ENCODE assay signal across 24 mouse cellular contexts in the genomic region with DNA sequence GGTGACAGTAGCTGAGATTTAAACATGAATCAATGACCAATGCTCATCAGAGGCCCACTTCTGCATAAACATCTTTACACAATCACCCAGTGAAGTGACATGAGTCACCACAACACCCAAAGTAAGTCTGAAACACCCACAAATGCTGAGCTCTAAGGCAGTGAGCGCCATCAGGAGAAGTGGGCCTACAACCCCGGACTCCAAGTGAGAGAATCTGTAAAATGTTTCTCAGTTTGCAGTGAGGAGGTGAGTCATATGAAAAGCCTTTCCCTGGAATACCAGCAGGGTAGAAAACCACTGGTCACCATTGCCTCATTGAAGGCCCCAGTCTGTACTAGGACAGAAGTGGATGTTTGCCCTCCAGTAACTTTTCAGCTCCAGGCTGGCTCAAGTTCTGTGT.
"Had no signal": no experiment of that assay in that cellular context is flagged by ENCODE, and none has a peak within 500 bp of the region (broad histone marks: within the 10 kb centered on the region; RNA-seq: fewer than 3 reads in every experiment).

No protein-coding gene starts in this region.

- H3K4me1 ChIP-seq: heart, embryonic 10.5 days; heart, embryonic 12.5 days; hindbrain, embryonic 10.5 days; hindbrain, embryonic 12.5 days; intestine, embryonic 15.5 days; limb, embryonic 13.5 days; limb, embryonic 15.5 days; liver, embryonic 12.5 days had no signal

- H3K27ac ChIP-seq: gastrocnemius, adult 2 months; heart, embryonic 10.5 days; hindbrain, embryonic 10.5 days; hindbrain, embryonic 12.5 days; hindbrain, embryonic 14.5 days; intestine, embryonic 15.5 days; limb, embryonic 13.5 days; limb, embryonic 15.5 days; liver, embryonic 12.5 days; liver, embryonic 14.5 days had no signal

- H3K27me3 ChIP-seq: heart, embryonic 12.5 days; hindbrain, embryonic 12.5 days; intestine, embryonic 15.5 days; limb, embryonic 13.5 days; limb, embryonic 15.5 days; liver, embryonic 12.5 days had no signal

- H3K4me3 ChIP-seq: gastrocnemius, adult 2 months; heart, embryonic 10.5 days; heart, embryonic 12.5 days; hindbrain, embryonic 10.5 days; hindbrain, embryonic 12.5 days; intestine, embryonic 15.5 days; limb, embryonic 13.5 days; limb, embryonic 15.5 days; liver, embryonic 12.5 days had no signal

- H3K36me3 ChIP-seq: heart, embryonic 10.5 days; heart, embryonic 12.5 days; hindbrain, embryonic 10.5 days; hindbrain, embryonic 12.5 days; intestine, embryonic 15.5 days; limb, embryonic 13.5 days; limb, embryonic 15.5 days; liver, embryonic 12.5 days had no signal

- DNase-seq: gastrocnemius, adult 2 months; gastrocnemius, postnatal 10 days; gastrocnemius, postnatal 25 days; heart, adult 18-20 months; heart, postnatal 10 days; heart, postnatal 4 days; kidney, adult 18-20 months; kidney, adult 8-10 months; kidney, postnatal 10 days; kidney, postnatal 25 days; kidney, postnatal 4 days; layer of hippocampus, adult 9-11 months; layer of hippocampus, postnatal 36 days; left cerebral cortex, postnatal 4 days had no signal

- H3K9me3 ChIP-seq: heart, embryonic 10.5 days; heart, embryonic 12.5 days; hindbrain, embryonic 10.5 days; hindbrain, embryonic 12.5 days; intestine, embryonic 15.5 days; limb, embryonic 13.5 days; limb, embryonic 15.5 days; liver, embryonic 12.5 days had no signal
